ENCODE assay signal across 31 mouse cellular contexts in the genomic region with DNA sequence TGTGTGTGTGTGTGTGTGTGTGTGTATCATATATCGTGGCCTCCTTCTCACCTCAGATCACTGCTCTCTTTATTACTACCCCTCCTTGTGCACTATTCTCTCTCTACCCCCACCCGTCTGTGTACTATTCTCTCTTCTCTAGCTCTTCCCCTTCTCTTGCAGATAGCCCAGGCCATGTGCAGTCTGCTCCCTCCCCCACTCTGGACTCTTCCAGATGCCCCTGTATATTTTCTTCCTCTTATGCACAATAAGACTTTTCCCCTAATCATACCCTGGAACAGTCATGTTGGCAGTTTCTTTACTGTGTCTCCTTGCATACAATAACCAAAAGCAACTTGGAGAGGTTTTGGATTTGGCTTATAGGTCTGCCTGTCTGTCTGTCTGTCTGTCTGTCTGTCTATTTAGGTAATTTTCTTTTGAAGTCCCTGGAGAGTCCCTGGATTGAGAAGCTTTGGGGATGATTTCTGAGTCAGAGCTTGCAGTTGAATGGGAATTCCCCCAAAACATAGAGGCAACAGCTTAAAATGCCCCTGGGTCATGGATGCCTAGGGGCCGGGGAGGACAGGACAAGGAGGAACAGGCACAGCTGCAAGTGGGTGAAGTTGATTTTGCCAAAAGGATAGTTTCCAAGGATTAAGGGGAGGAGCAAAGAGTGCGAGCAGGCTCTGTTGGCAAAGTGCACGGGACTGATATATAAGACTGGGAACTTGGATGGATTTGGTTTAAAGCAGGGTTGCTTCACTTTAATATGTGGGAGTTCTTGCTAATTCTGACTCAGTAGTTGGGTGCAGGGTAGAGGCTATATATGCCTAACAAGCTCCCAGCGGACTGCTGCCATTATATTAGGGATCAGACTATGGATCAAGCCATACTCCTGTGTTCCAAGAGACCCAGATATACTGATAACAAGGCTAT. TPM values are rescaled to one million over a fixed set of nuclear protein-coding genes. Genes with fewer than 3 reads are reported as not detected.
DNase-seq lines count a peak whose midpoint lies in the region; ATAC-seq and TF ChIP-seq lines count a peak whose summit lies in the region.
"Had no signal": no experiment of that assay in that cellular context is flagged by ENCODE, and none has a peak within 500 bp of the region (broad histone marks: within the 10 kb centered on the region; RNA-seq: fewer than 3 reads in every experiment).

No protein-coding gene starts in this region.

- H3K27ac ChIP-seq in intestine, embryonic 15.5 days: 0 out of 2 replicates have a peak overlapping the region, but pooled peaks have one; percentile 0
- no peak overlapping the region for H3K27ac ChIP-seq in intestine, postnatal 0 days (ENCODE audit: low read depth, low read length)
- no peak overlapping the region for H3K27ac ChIP-seq in stomach, embryonic 14.5 days (ENCODE audit: low read length)
- no peak overlapping the region for H3K27ac ChIP-seq in stomach, postnatal 0 days (replicated peaks)
- H3K27ac ChIP-seq: forebrain, embryonic 10.5 days; forebrain, embryonic 15.5 days; gastrocnemius, adult 2 months; heart, embryonic 10.5 days; hindbrain, embryonic 12.5 days; kidney, postnatal 0 days; liver, embryonic 14.5 days; neural tube, embryonic 15.5 days had no signal

- no peaks in the 10 kb centered on the region for H3K9me3 ChIP-seq in intestine, embryonic 15.5 days
- H3K9me3 ChIP-seq in intestine, postnatal 0 days (ENCODE audit: control insufficient read depth): no peaks in the 10 kb centered on the region
- no peaks in the 10 kb centered on the region for H3K9me3 ChIP-seq in stomach, embryonic 14.5 days (ENCODE audit: control insufficient read depth, low read depth, low read length)
- no peaks in the 10 kb centered on the region for H3K9me3 ChIP-seq in stomach, postnatal 0 days (ENCODE audit: control insufficient read depth, low read length)
- H3K9me3 ChIP-seq: forebrain, embryonic 10.5 days; forebrain, embryonic 15.5 days; heart, embryonic 10.5 days; hindbrain, embryonic 12.5 days; neural tube, embryonic 15.5 days had no signal

- H3K4me2 ChIP-seq in intestine, embryonic 15.5 days (replicated peaks): no peak overlapping the region
- H3K4me2 ChIP-seq in intestine, postnatal 0 days (replicated peaks; ENCODE audit: low read depth): no peak overlapping the region
- no peak overlapping the region for H3K4me2 ChIP-seq in stomach, embryonic 14.5 days (replicated peaks; ENCODE audit: low read depth, low read length)
- H3K4me2 ChIP-seq in stomach, postnatal 0 days (replicated peaks; ENCODE audit: low read depth): no peak overlapping the region
- H3K4me2 ChIP-seq: forebrain, embryonic 15.5 days; hindbrain, embryonic 12.5 days; neural tube, embryonic 15.5 days had no signal

- no peaks in the 10 kb centered on the region for H3K27me3 ChIP-seq in intestine, embryonic 15.5 days (replicated peaks)
- H3K27me3 ChIP-seq in intestine, postnatal 0 days (replicated peaks; ENCODE audit: control insufficient read depth, insufficient read depth, low read length): no peaks in the 10 kb centered on the region
- H3K27me3 ChIP-seq in stomach, embryonic 14.5 days (ENCODE audit: control insufficient read depth, insufficient read depth, low read length): no peaks in the 10 kb centered on the region
- no peaks in the 10 kb centered on the region for H3K27me3 ChIP-seq in stomach, postnatal 0 days (ENCODE audit: control insufficient read depth, insufficient read depth, low read length)
- H3K27me3 ChIP-seq: forebrain, embryonic 15.5 days; hindbrain, embryonic 12.5 days; neural tube, embryonic 15.5 days had no signal

- TF ChIP-seq EP300 in stomach, postnatal 0 days (optimal IDR thresholded peaks at IDR 0.05): no peak

- no peak overlapping the region for H3K9ac ChIP-seq in intestine, embryonic 15.5 days
- no peak overlapping the region for H3K9ac ChIP-seq in intestine, postnatal 0 days (ENCODE audit: low read depth, low read length)
- H3K9ac ChIP-seq in stomach, embryonic 14.5 days (replicated peaks; ENCODE audit: low read depth, low read length): no peak overlapping the region
- H3K9ac ChIP-seq in stomach, postnatal 0 days (ENCODE audit: low read length): no peak overlapping the region
- H3K9ac ChIP-seq: forebrain, embryonic 15.5 days; hindbrain, embryonic 12.5 days; liver, embryonic 14.5 days; neural tube, embryonic 15.5 days had no signal

- 0 out of 2 replicates have a peak, but pooled peaks have one; percentile 23 for ATAC-seq in intestine, embryonic 15.5 days
- ATAC-seq in intestine, postnatal 0 days: no peak
- peak; percentile 14; the same call in 1 of the 2 replicates for ATAC-seq in stomach, embryonic 14.5 days (ENCODE audit: insufficient number of reproducible peaks, insufficient read depth, low FRiP score, low read depth)
- ATAC-seq in stomach, postnatal 0 days (ENCODE audit: low FRiP score, low TSS enrichment): no peak
- ATAC-seq in megakaryocyte progenitor cell, adult 5-6 weeks (replicated peaks; ENCODE audit: poor library complexity): no peak
- ATAC-seq: activated CD4-positive, CD25-positive, alpha-beta regulatory T cell, adult 4 months; forebrain, embryonic 15.5 days had no signal

- no peak for DNase-seq in stomach, postnatal 0 days (ENCODE audit: low spot score)
- DNase-seq in gonadal fat pad, adult 2 months (ENCODE audit: low read depth): peak; percentile 78
- no peak for DNase-seq in testis, postnatal 10 days (ENCODE audit: low spot score)
- DNase-seq in layer of hippocampus, postnatal 10 days (ENCODE audit: low spot score in 2 of 2): no peak
- DNase-seq: adrenal gland, adult 8-10 months; B cell, adult 2 months; cerebellum, adult 8-10 months; cerebellum, postnatal 25 days; gastrocnemius, adult 2 months; heart, postnatal 36 days; kidney, adult 18-20 months; kidney, postnatal 4 days; layer of hippocampus, postnatal 36 days; liver; lung, postnatal 36 days; midbrain, embryonic 14.5 days; retina, postnatal 1 day; right cerebral cortex, postnatal 14 days; thymus, postnatal 25 days had no signal

- H3K4me1 ChIP-seq in intestine, embryonic 15.5 days (replicated peaks): no peaks in the 10 kb centered on the region
- no peaks in the 10 kb centered on the region for H3K4me1 ChIP-seq in intestine, postnatal 0 days (replicated peaks; ENCODE audit: control insufficient read depth, insufficient read depth, low read length)
- no peaks in the 10 kb centered on the region for H3K4me1 ChIP-seq in stomach, embryonic 14.5 days (ENCODE audit: control insufficient read depth, insufficient read depth, low read length)
- no peaks in the 10 kb centered on the region for H3K4me1 ChIP-seq in stomach, postnatal 0 days (replicated peaks; ENCODE audit: control insufficient read depth, insufficient read depth)
- H3K4me1 ChIP-seq: forebrain, embryonic 15.5 days; heart, embryonic 10.5 days; hindbrain, embryonic 12.5 days; neural tube, embryonic 15.5 days had no signal

- 63% methylated on average over 6 of the region's 6 CpGs for WGBS in intestine, embryonic 15.5 days
- 59% methylated on average over 6 of the region's 6 CpGs for WGBS in intestine, postnatal 0 days
- WGBS in stomach, embryonic 14.5 days: 79% methylated on average over 6 of the region's 6 CpGs
- WGBS in stomach, postnatal 0 days: 66% methylated on average over 6 of the region's 6 CpGs

- no peak overlapping the region for H3K4me3 ChIP-seq in intestine, embryonic 15.5 days (replicated peaks)
- H3K4me3 ChIP-seq in intestine, postnatal 0 days (ENCODE audit: low read depth, low read length): no peak overlapping the region
- H3K4me3 ChIP-seq in stomach, embryonic 14.5 days (ENCODE audit: low read depth, low read length): no peak overlapping the region
- H3K4me3 ChIP-seq in stomach, postnatal 0 days (ENCODE audit: low read depth, low read length): no peak overlapping the region
- H3K4me3 ChIP-seq: forebrain, embryonic 10.5 days; forebrain, embryonic 15.5 days; gastrocnemius, adult 2 months; heart, embryonic 10.5 days; hindbrain, embryonic 12.5 days; neural tube, embryonic 15.5 days had no signal

- no peaks in the 10 kb centered on the region for H3K36me3 ChIP-seq in intestine, embryonic 15.5 days
- no peaks in the 10 kb centered on the region for H3K36me3 ChIP-seq in intestine, postnatal 0 days (ENCODE audit: control insufficient read depth, insufficient read depth)
- no peaks in the 10 kb centered on the region for H3K36me3 ChIP-seq in stomach, embryonic 14.5 days (ENCODE audit: control insufficient read depth, insufficient read depth, low read length)
- H3K36me3 ChIP-seq in stomach, postnatal 0 days (ENCODE audit: control insufficient read depth, insufficient read depth, low read length): no peaks in the 10 kb centered on the region
- H3K36me3 ChIP-seq: forebrain, embryonic 10.5 days; forebrain, embryonic 15.5 days; heart, embryonic 10.5 days; hindbrain, embryonic 12.5 days; neural tube, embryonic 15.5 days had no signal

- no peak for TF ChIP-seq CTCF in intestine, postnatal 0 days (IDR thresholded peaks at IDR 0.05; ENCODE audit: low read depth)
- TF ChIP-seq CTCF in stomach, postnatal 0 days (IDR thresholded peaks at IDR 0.05; ENCODE audit: low read depth): no peak

RNA-seq across cellular contexts. Expression of gene Blnk, which starts 29.1 kb away (rescaled TPM):
- polyA plus RNA-seq in intestine, embryonic 15.5 days (2015; fragmentation: Nextera tagmentation; extraction: Ambion mirVana): 19.6 and 20.5 TPM in 2 replicates
- 21.2 and 23.8 TPM in 2 replicates for polyA plus RNA-seq in intestine, postnatal 0 days (2015; fragmentation: Nextera tagmentation; extraction: Ambion mirVana)
- 2.6 and 2.8 TPM in 2 replicates for polyA plus RNA-seq in stomach, embryonic 14.5 days (2014; fragmentation: Nextera tagmentation; extraction: Ambion mirVana)
- polyA plus RNA-seq in stomach, postnatal 0 days (2015; fragmentation: Nextera tagmentation; extraction: Ambion mirVana): 8.7 and 9.9 TPM in 2 replicates
- 12.1 and 19.6 TPM in 2 replicates for polyA plus RNA-seq in gonadal fat pad, adult 2 months (2012; rRNA removed)
- total RNA-seq in megakaryocyte progenitor cell, adult 5-6 weeks (2015): 0.84 TPM in 1 of 2 replicates, not detected in the other
- total RNA-seq in megakaryocyte progenitor cell, adult 5-6 weeks (2017): 0.25 TPM in 1 of 2 replicates, not detected in the other
- 1 to 10 TPM; 2.3 to 2.4 TPM for total RNA-seq in layer of hippocampus, postnatal 10 days (2021)

Comparison
In these comparisons a context has a peak if more than half of its experiments do, and no peak if none do; other contexts are left out.
1. ATAC-seq: peak in intestine, embryonic 15.5 days (single experiment) and stomach, embryonic 14.5 days (single experiment); none in intestine, postnatal 0 days (single experiment), stomach, postnatal 0 days (single experiment) and megakaryocyte progenitor cell, adult 5-6 weeks (single experiment).